ENCODE assay signal across 22 mouse cellular contexts in genomic region chr12:36475269-36475668, GRCm38 (mm10).
A peak's percentile ranks its signal among the peaks of the same experiment; 100 is the strongest.
DNase-seq lines count a peak whose midpoint lies in the region; ATAC-seq and TF ChIP-seq lines count a peak whose summit lies in the region.
"Had no signal": no experiment of that assay in that cellular context is flagged by ENCODE, and none has a peak within 500 bp of the region (broad histone marks: within the 10 kb centered on the region; RNA-seq: fewer than 3 reads in every experiment).

No protein-coding gene starts in this region.

- H3K27me3 ChIP-seq in kidney, adult 2 months (replicated peaks; ENCODE audit: control insufficient read depth, insufficient read depth, low read length), result no peaks in the 10 kb centered on the region
- H3K27me3 ChIP-seq in kidney, embryonic 15.5 days, result no peaks in the 10 kb centered on the region
- H3K27me3 ChIP-seq in liver, adult 2 months (ENCODE audit: control insufficient read depth, insufficient read depth, low read length), result no peaks in the 10 kb centered on the region
- no peaks in the 10 kb centered on the region for H3K27me3 ChIP-seq in liver, postnatal 0 days (ENCODE audit: insufficient read depth, low read length)
- H3K27me3 ChIP-seq in intestine, embryonic 16.5 days (replicated peaks; ENCODE audit: control insufficient read depth, insufficient read depth, low read length), result no peaks in the 10 kb centered on the region
- no peaks in the 10 kb centered on the region for H3K27me3 ChIP-seq in embryonic facial prominence, embryonic 10.5 days (replicated peaks; ENCODE audit: low read depth, poor library complexity, severe bottlenecking)
- H3K27me3 ChIP-seq: embryonic facial prominence, embryonic 13.5 days; embryonic facial prominence, embryonic 15.5 days; forebrain, embryonic 12.5 days had no signal

- no peak for TF ChIP-seq CTCF in kidney, adult 2 months (conservative IDR thresholded peaks at IDR 0.05; ENCODE audit: insufficient read depth, insufficient read length, low read depth, low read length)
- no peak for TF ChIP-seq CTCF in liver, adult 2 months (IDR thresholded peaks at IDR 0.05; ENCODE audit: low read depth, low read length)
- no peak for TF ChIP-seq CTCF in liver, postnatal 0 days (IDR thresholded peaks at IDR 0.05; ENCODE audit: low read depth)

- peak overlapping the region; percentile 95 for H3K27ac ChIP-seq in kidney, adult 2 months (ENCODE audit: insufficient read depth, low read depth, low read length)
- H3K27ac ChIP-seq in kidney, embryonic 15.5 days, result no peak overlapping the region
- no peak overlapping the region for H3K27ac ChIP-seq in liver, adult 2 months (replicated peaks; ENCODE audit: insufficient read depth, low read depth, low read length)
- H3K27ac ChIP-seq in liver, postnatal 0 days (ENCODE audit: low read depth), result no peak overlapping the region
- no peak overlapping the region for H3K27ac ChIP-seq in intestine, embryonic 16.5 days (ENCODE audit: low read length)
- H3K27ac ChIP-seq in embryonic facial prominence, embryonic 10.5 days (replicated peaks), result no peak overlapping the region
- H3K27ac ChIP-seq: embryonic facial prominence, embryonic 13.5 days; embryonic facial prominence, embryonic 15.5 days; forebrain, embryonic 10.5 days; forebrain, embryonic 12.5 days had no signal

- ATAC-seq in kidney, embryonic 15.5 days (replicated peaks; ENCODE audit: low FRiP score), result no peak
- no peak for ATAC-seq in liver, postnatal 0 days
- ATAC-seq in intestine, embryonic 16.5 days, result peak; percentile 65
- ATAC-seq: forebrain, embryonic 14.5 days; forebrain, embryonic 16.5 days had no signal

- H3K4me3 ChIP-seq in kidney, adult 2 months (ENCODE audit: insufficient read depth, low read depth, low read length), result no peak overlapping the region
- H3K4me3 ChIP-seq in kidney, embryonic 15.5 days (replicated peaks), result no peak overlapping the region
- H3K4me3 ChIP-seq in liver, adult 2 months (ENCODE audit: insufficient read depth, low read depth, low read length), result no peak overlapping the region
- no peak overlapping the region for H3K4me3 ChIP-seq in liver, postnatal 0 days (ENCODE audit: low read depth, low read length)
- H3K4me3 ChIP-seq in intestine, embryonic 16.5 days (ENCODE audit: low read length), result no peak overlapping the region
- no peak overlapping the region for H3K4me3 ChIP-seq in embryonic facial prominence, embryonic 10.5 days
- H3K4me3 ChIP-seq: embryonic facial prominence, embryonic 13.5 days; embryonic facial prominence, embryonic 15.5 days; erythroblast, embryonic 14.5 days; forebrain, embryonic 10.5 days; forebrain, embryonic 12.5 days had no signal

- no peak for TF ChIP-seq POLR2A in kidney, adult 2 months (IDR thresholded peaks at IDR 0.05; ENCODE audit: low read depth, low read length)
- TF ChIP-seq POLR2A in liver, adult 2 months (IDR thresholded peaks at IDR 0.05; ENCODE audit: extremely low read depth, insufficient read depth, low read length), result no peak

- DNase-seq in kidney, adult 2 months, result peak; percentile 6
- peak; percentile 39 for DNase-seq in liver, adult 2 months (ENCODE audit: extremely low read depth, low read depth, low spot score)
- no peak for DNase-seq in liver, postnatal 0 days
- no peak for DNase-seq in embryonic facial prominence, embryonic 10.5 days (ENCODE audit: low spot score)
- DNase-seq in layer of hippocampus, adult 9-11 months, result no peak
- DNase-seq: adrenal gland, adult 8-10 months; adrenal gland, postnatal 14 days; adrenal gland, postnatal 36 days; cerebellum, adult 11-12 months; cerebellum, adult 2 months; cerebellum, adult 9-10 months; cerebellum, postnatal 10 days; cerebellum, postnatal 25 days had no signal

- no peak overlapping the region for H3K9ac ChIP-seq in kidney, embryonic 15.5 days
- H3K9ac ChIP-seq in liver, adult 2 months (ENCODE audit: low read depth, low read length), result no peak overlapping the region
- H3K9ac ChIP-seq in liver, postnatal 0 days (replicated peaks), result no peak overlapping the region
- H3K9ac ChIP-seq in intestine, embryonic 16.5 days (ENCODE audit: low read depth, low read length), result no peak overlapping the region
- H3K9ac ChIP-seq: embryonic facial prominence, embryonic 13.5 days; embryonic facial prominence, embryonic 15.5 days; forebrain, embryonic 12.5 days had no signal

- no peak overlapping the region for H3K4me2 ChIP-seq in kidney, embryonic 15.5 days
- H3K4me2 ChIP-seq in liver, postnatal 0 days (ENCODE audit: low read depth, low read length), result no peak overlapping the region
- H3K4me2 ChIP-seq in intestine, embryonic 16.5 days (ENCODE audit: low read depth, low read length), result no peak overlapping the region
- H3K4me2 ChIP-seq: embryonic facial prominence, embryonic 13.5 days; embryonic facial prominence, embryonic 15.5 days; forebrain, embryonic 12.5 days had no signal

- 42% methylated on average over 4 of the region's 4 CpGs for WGBS in kidney, adult 2 months
- WGBS in kidney, embryonic 15.5 days, result 54% methylated on average over 4 of the region's 4 CpGs
- WGBS in liver, adult 2 months, result 30% methylated on average over 4 of the region's 4 CpGs
- WGBS in liver, postnatal 0 days (ENCODE audit: insufficient replicate concordance), result 61% methylated on average over 4 of the region's 4 CpGs
- WGBS in intestine, embryonic 16.5 days, result 56% methylated on average over 4 of the region's 4 CpGs
- WGBS in embryonic facial prominence, embryonic 10.5 days, result 50% methylated on average over 4 of the region's 4 CpGs

- H3K4me1 ChIP-seq in kidney, adult 2 months (ENCODE audit: control insufficient read depth, insufficient read depth, low read length), result peaks cover 16% of the 10 kb centered on the region
- H3K4me1 ChIP-seq in kidney, embryonic 15.5 days, result peaks cover 16% of the 10 kb centered on the region
- no peaks in the 10 kb centered on the region for H3K4me1 ChIP-seq in liver, adult 2 months (ENCODE audit: control insufficient read depth, insufficient read depth, low read length)
- no peaks in the 10 kb centered on the region for H3K4me1 ChIP-seq in liver, postnatal 0 days (ENCODE audit: insufficient read depth)
- H3K4me1 ChIP-seq in intestine, embryonic 16.5 days (ENCODE audit: control insufficient read depth, insufficient read depth, low read length), result peaks cover 13% of the 10 kb centered on the region
- peaks cover 24% of the 10 kb centered on the region for H3K4me1 ChIP-seq in embryonic facial prominence, embryonic 10.5 days
- H3K4me1 ChIP-seq: forebrain, embryonic 10.5 days; forebrain, embryonic 12.5 days had no signal

- TF ChIP-seq EP300 in liver, postnatal 0 days (IDR thresholded peaks at IDR 0.05; ENCODE audit: low read depth), result no peak

- no peaks in the 10 kb centered on the region for H3K36me3 ChIP-seq in kidney, adult 2 months (ENCODE audit: control insufficient read depth, insufficient read depth, low read length)
- H3K36me3 ChIP-seq in kidney, embryonic 15.5 days, result no peaks in the 10 kb centered on the region
- H3K36me3 ChIP-seq in liver, adult 2 months (ENCODE audit: control insufficient read depth, insufficient read depth, low read length), result no peaks in the 10 kb centered on the region
- H3K36me3 ChIP-seq in liver, postnatal 0 days (replicated peaks; ENCODE audit: insufficient read depth, low read length), result no peaks in the 10 kb centered on the region
- H3K36me3 ChIP-seq in intestine, embryonic 16.5 days (ENCODE audit: control insufficient read depth, insufficient read depth, low read length), result no peaks in the 10 kb centered on the region
- no peaks in the 10 kb centered on the region for H3K36me3 ChIP-seq in embryonic facial prominence, embryonic 10.5 days (replicated peaks)
- H3K36me3 ChIP-seq: embryonic facial prominence, embryonic 13.5 days; embryonic facial prominence, embryonic 15.5 days; forebrain, embryonic 10.5 days; forebrain, embryonic 12.5 days had no signal

- H3K9me3 ChIP-seq in kidney, embryonic 15.5 days (replicated peaks), result no peaks in the 10 kb centered on the region
- no peaks in the 10 kb centered on the region for H3K9me3 ChIP-seq in liver, postnatal 0 days (ENCODE audit: low read length)
- H3K9me3 ChIP-seq in intestine, embryonic 16.5 days (ENCODE audit: control insufficient read depth, low read length), result no peaks in the 10 kb centered on the region
- H3K9me3 ChIP-seq in embryonic facial prominence, embryonic 10.5 days, result no peaks in the 10 kb centered on the region
- H3K9me3 ChIP-seq: embryonic facial prominence, embryonic 13.5 days; embryonic facial prominence, embryonic 15.5 days; forebrain, embryonic 10.5 days; forebrain, embryonic 12.5 days had no signal

- H3K79me2 ChIP-seq in liver, adult 2 months (ENCODE audit: control insufficient read depth, insufficient read depth, low read length), result no peaks in the 10 kb centered on the region

Comparison
In these comparisons a context has a peak if more than half of its experiments do, and no peak if none do; other contexts are left out.
1. DNase-seq: peak in kidney, adult 2 months (single experiment) and liver, adult 2 months (single experiment); none in liver, postnatal 0 days (single experiment), embryonic facial prominence, embryonic 10.5 days (single experiment) and layer of hippocampus, adult 9-11 months (single experiment).